Mouse (Mus musculus) ES-Bruce4 (cell line): ENCODE measurements around the gene Tmem117. TPM values are rescaled to one million over a fixed set of nuclear protein-coding genes. Genes with fewer than 3 reads are reported as not detected.

Experiments used
- H3K27ac ChIP-seq: 2 replicates; pipeline ENCODE4 v1.5.1; 2012; ENCODE audit warnings: low read length, inconsistent platforms; ENCODE audit not compliant: insufficient read depth
- H3K27me3 ChIP-seq: 2 replicates; pipeline ENCODE4 v1.6.1; 2012; ENCODE audit warnings: mild to moderate bottlenecking, low read length, inconsistent platforms; ENCODE audit not compliant: control insufficient read depth, poor library complexity, insufficient read depth, severe bottlenecking
- H3K36me3 ChIP-seq: 2 replicates; pipeline ENCODE4 v1.6.1; 2012; ENCODE audit warnings: inconsistent platforms, mild to moderate bottlenecking, low read length, moderate library complexity; ENCODE audit not compliant: control insufficient read depth, poor library complexity, insufficient read depth, severe bottlenecking
- H3K4me1 ChIP-seq: one replicate; pipeline ENCODE4 v1.8.1; 2011; ENCODE audit warnings: low read length; ENCODE audit not compliant: control insufficient read depth, insufficient read depth
- H3K4me3 ChIP-seq: 2 replicates; pipeline ENCODE4 v1.5.1; 2011; ENCODE audit warnings: low read depth, mild to moderate bottlenecking, low read length
- H3K9ac ChIP-seq: 2 replicates; pipeline ENCODE4 v1.6.1; 2012; ENCODE audit warnings: low read depth, mild to moderate bottlenecking, inconsistent platforms; ENCODE audit not compliant: poor library complexity, severe bottlenecking
- H3K9me3 ChIP-seq: replicated peaks from 2 replicates; pipeline ENCODE4 v1.6.1; 2012; ENCODE audit warnings: mild to moderate bottlenecking, low read length, inconsistent platforms; ENCODE audit not compliant: control insufficient read depth, poor library complexity, insufficient read depth, severe bottlenecking
- CTCF ChIP-seq: IDR thresholded peaks from one replicate; pipeline ENCODE4 v1.8.1; 2011; ENCODE audit warnings: low read depth, low read length
- EP300 ChIP-seq: IDR thresholded peaks from 2 replicates; pipeline ENCODE4 v1.6.1; 2011; ENCODE audit warnings: low read depth, low read length; ENCODE audit not compliant: insufficient read depth
- POLR2A ChIP-seq: IDR thresholded peaks from one replicate; pipeline ENCODE4 v1.8.1; 2011; ENCODE audit warnings: low read length; ENCODE audit not compliant: insufficient read depth
- polyA plus RNA-seq: library from polyadenylated mRNA; stranded (reverse); fragments of >200 nt; gene quantifications from 2 replicates; pipeline ENCODE4 v1.2.4, GENCODE M21; 2011; ENCODE audit warnings: low read depth; ENCODE audit not compliant: missing spikeins, insufficient read depth, insufficient read length

The Tmem117 gene
- polyA plus RNA-seq, 1 experiment = 1.2 TPM

DNA sequence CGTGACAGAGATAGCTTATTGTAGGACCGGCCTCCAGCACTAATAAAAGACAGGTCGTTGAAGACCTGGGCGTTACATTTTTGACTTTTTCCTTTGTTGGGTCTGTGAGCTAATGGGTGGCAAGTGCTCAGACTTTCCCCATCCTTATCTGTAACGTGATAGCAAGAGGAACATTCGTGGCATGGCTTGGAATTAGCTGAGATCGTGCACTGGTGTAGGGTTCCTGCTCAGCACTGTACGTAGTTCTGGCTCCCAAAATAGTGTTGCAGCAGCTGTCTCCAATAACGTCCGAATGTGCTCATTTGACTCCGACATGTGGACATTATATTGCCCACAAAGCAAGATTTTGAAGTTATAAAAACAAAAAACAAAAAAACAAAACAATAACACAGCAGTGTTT, 5.5 kb downstream of the Tmem117 start:
- H3K27ac ChIP-seq = no peak overlapping the region
- no peaks in the 10 kb centered on the region for H3K4me1 ChIP-seq
- H3K27me3 ChIP-seq = peaks cover 2% of the 10 kb centered on the region; the same call in 1 of the 2 replicates
- no peaks in the 10 kb centered on the region for H3K9me3 ChIP-seq
- H3K36me3 ChIP-seq = no peaks in the 10 kb centered on the region
- TF ChIP-seq POLR2A = no peak
- no peak for TF ChIP-seq EP300
- TF ChIP-seq CTCF = no peak
- no peak overlapping the region for H3K4me3 ChIP-seq
- H3K9ac ChIP-seq = no peak overlapping the region

- no peaks in the 10 kb centered on the region for H3K27me3 ChIP-seq
- no peaks in the 10 kb centered on the region for H3K9me3 ChIP-seq
- no peak overlapping the region for H3K4me3 ChIP-seq
- no peak overlapping the region for H3K27ac ChIP-seq
- no peak for TF ChIP-seq CTCF
- TF ChIP-seq EP300 = no peak
- no peak for TF ChIP-seq POLR2A
- no peak overlapping the region for H3K9ac ChIP-seq
- H3K4me1 ChIP-seq = peaks cover 2% of the 10 kb centered on the region
- no peaks in the 10 kb centered on the region for H3K36me3 ChIP-seq
Observed at GRCm38 (mm10) chr15:94638207-94638606, 9.2 kb downstream of the Tmem117 start.

GRCm38 (mm10) chr15:94639126-94639525, 10.1 kb downstream of the Tmem117 start:
- TF ChIP-seq EP300 (no peak), POLR2A (no peak), CTCF (no peak)
- H3K9me3 ChIP-seq = no peaks in the 10 kb centered on the region
- no peaks in the 10 kb centered on the region for H3K36me3 ChIP-seq
- H3K9ac ChIP-seq = no peak overlapping the region
- no peak overlapping the region for H3K4me3 ChIP-seq
- peaks cover 2% of the 10 kb centered on the region for H3K4me1 ChIP-seq
- H3K27ac ChIP-seq = no peak overlapping the region
- H3K27me3 ChIP-seq = no peaks in the 10 kb centered on the region

- TF ChIP-seq CTCF (no peak), EP300 (no peak), POLR2A (no peak)
- Histone ChIP-seq H3K9ac (no peak overlapping the region), H3K4me3 (no peak overlapping the region), H3K27me3 (no peaks in the 10 kb centered on the region), H3K4me1 (no peaks in the 10 kb centered on the region), H3K9me3 (no peaks in the 10 kb centered on the region), H3K27ac (no peak overlapping the region), H3K36me3 (no peaks in the 10 kb centered on the region)
Observed at GRCm38 (mm10) chr15:94646012-94646411, 17.0 kb downstream of the Tmem117 start.

GRCm38 (mm10) chr15:94648430-94648829, 19.4 kb downstream of the Tmem117 start:
- no peak for TF ChIP-seq POLR2A
- no peak for TF ChIP-seq CTCF
- TF ChIP-seq EP300 = no peak
- no peaks in the 10 kb centered on the region for H3K27me3 ChIP-seq
- H3K4me1 ChIP-seq = no peaks in the 10 kb centered on the region
- H3K36me3 ChIP-seq = no peaks in the 10 kb centered on the region
- no peaks in the 10 kb centered on the region for H3K9me3 ChIP-seq
- H3K27ac ChIP-seq = no peak overlapping the region
- no peak overlapping the region for H3K9ac ChIP-seq
- no peak overlapping the region for H3K4me3 ChIP-seq

GRCm38 (mm10) chr15:94649071-94649765, 20.2 kb downstream of the Tmem117 start:
- no peaks in the 10 kb centered on the region for H3K9me3 ChIP-seq
- no peaks in the 10 kb centered on the region for H3K27me3 ChIP-seq
- H3K36me3 ChIP-seq = no peaks in the 10 kb centered on the region
- no peak overlapping the region for H3K4me3 ChIP-seq
- H3K4me1 ChIP-seq = no peaks in the 10 kb centered on the region
- TF ChIP-seq EP300 (no peak), CTCF (no peak), POLR2A (no peak)
- H3K9ac ChIP-seq = no peak overlapping the region
- H3K27ac ChIP-seq = no peak overlapping the region
